Mouse (Mus musculus): ENCODE measurements around the gene Slc45a2. TPM values are rescaled to one million over a fixed set of nuclear protein-coding genes. Genes with fewer than 3 reads are reported as not detected.

Slc45a2 gene
- polyA plus RNA-seq, 1 experiment from 2014 or later: not detected

GRCm38 (mm10) chr15:11030188-11030587 lies 29.7 kb downstream of the Slc45a2 start:
- no peak overlapping the region for H3K9ac ChIP-seq (ENCODE audit: low read depth, low read length)
- no peak overlapping the region for H3K4me3 ChIP-seq (ENCODE audit: low read length)
- no peaks in the 10 kb centered on the region for H3K36me3 ChIP-seq (ENCODE audit: control insufficient read depth, insufficient read depth, low read length)
- H3K27me3 ChIP-seq (replicated peaks; ENCODE audit: control insufficient read depth, insufficient read depth, low read length): peaks cover 9% of the 10 kb centered on the region
- H3K27ac ChIP-seq (ENCODE audit: low read length): no peak overlapping the region
- no peak overlapping the region for H3K4me2 ChIP-seq (ENCODE audit: low read depth, low read length)
- 76% methylated on average over 3 of the region's 3 CpGs for WGBS
- H3K4me1 ChIP-seq (ENCODE audit: control insufficient read depth, insufficient read depth, low read length): peaks cover 5% of the 10 kb centered on the region; the same call in 1 of the 2 replicates
- no peaks in the 10 kb centered on the region for H3K9me3 ChIP-seq (ENCODE audit: control insufficient read depth, low read length)
- ATAC-seq: no peak

GRCm38 (mm10) chr15:11035947-11036474 lies 35.5 kb downstream of the Slc45a2 start:
- Histone ChIP-seq H3K27ac (ENCODE audit: low read length) (no peak overlapping the region), H3K4me2 (ENCODE audit: low read depth, low read length) (peak overlapping the region; percentile 78), H3K27me3 (replicated peaks; ENCODE audit: control insufficient read depth, insufficient read depth, low read length) (peaks cover 40% of the 10 kb centered on the region)

GRCm38 (mm10) chr15:11036535-11037375 lies 36.2 kb downstream of the Slc45a2 start:
- Histone ChIP-seq H3K27ac (ENCODE audit: low read length) (no peak overlapping the region), H3K4me3 (ENCODE audit: low read length) (peak overlapping the region; percentile 47), H3K4me1 (ENCODE audit: control insufficient read depth, insufficient read depth, low read length) (peaks cover 20% of the 10 kb centered on the region), H3K9ac (ENCODE audit: low read depth, low read length) (no peak overlapping the region), H3K36me3 (ENCODE audit: control insufficient read depth, insufficient read depth, low read length) (no peaks in the 10 kb centered on the region), H3K4me2 (ENCODE audit: low read depth, low read length) (peak overlapping the region; percentile 78), H3K9me3 (ENCODE audit: control insufficient read depth, low read length) (no peaks in the 10 kb centered on the region), H3K27me3 (replicated peaks; ENCODE audit: control insufficient read depth, insufficient read depth, low read length) (peaks cover 40% of the 10 kb centered on the region)
- WGBS: 2% methylated on average over 49 of the region's 49 CpGs
- 0 out of 2 replicates have a peak, but pooled peaks have one; percentile 18 for ATAC-seq

More at GRCm38 (mm10) chr15:11035947-11036474, 35.5 kb downstream of the Slc45a2 start:
- ATAC-seq: no peak
- peaks cover 20% of the 10 kb centered on the region for H3K4me1 ChIP-seq (ENCODE audit: control insufficient read depth, insufficient read depth, low read length)
- H3K4me3 ChIP-seq (ENCODE audit: low read length): peak overlapping the region; percentile 47
- H3K36me3 ChIP-seq (ENCODE audit: control insufficient read depth, insufficient read depth, low read length): no peaks in the 10 kb centered on the region
- H3K9me3 ChIP-seq (ENCODE audit: control insufficient read depth, low read length): no peaks in the 10 kb centered on the region
- no peak overlapping the region for H3K9ac ChIP-seq (ENCODE audit: low read depth, low read length)
- 3% methylated on average over 34 of the region's 34 CpGs for WGBS

- ATAC-seq: peak; percentile 18; the same call in 1 of the 2 replicates
- no peaks in the 10 kb centered on the region for H3K36me3 ChIP-seq (ENCODE audit: control insufficient read depth, insufficient read depth, low read length)
- peaks cover 40% of the 10 kb centered on the region for H3K27me3 ChIP-seq (replicated peaks; ENCODE audit: control insufficient read depth, insufficient read depth, low read length)
- 8% methylated on average over 8 of the region's 8 CpGs for WGBS
- no peak overlapping the region for H3K27ac ChIP-seq (ENCODE audit: low read length)
- H3K4me3 ChIP-seq (ENCODE audit: low read length): peak overlapping the region; percentile 47
- H3K4me2 ChIP-seq (ENCODE audit: low read depth, low read length): peak overlapping the region; percentile 78
- no peaks in the 10 kb centered on the region for H3K9me3 ChIP-seq (ENCODE audit: control insufficient read depth, low read length)
- peaks cover 20% of the 10 kb centered on the region for H3K4me1 ChIP-seq (ENCODE audit: control insufficient read depth, insufficient read depth, low read length)
- no peak overlapping the region for H3K9ac ChIP-seq (ENCODE audit: low read depth, low read length)
Measured at GRCm38 (mm10) chr15:11037376-11037695, 36.8 kb downstream of the Slc45a2 start.

GRCm38 (mm10) chr15:11037711-11038110 lies 37.2 kb downstream of the Slc45a2 start, which contains the start of gene Rxfp3:
Gene Rxfp3 (minus strand): TSS chr15:11037991.
- Histone ChIP-seq H3K27me3 (replicated peaks; ENCODE audit: control insufficient read depth, insufficient read depth, low read length) (peaks cover 40% of the 10 kb centered on the region), H3K4me2 (ENCODE audit: low read depth, low read length) (peak within 1 kb of the TSS; percentile 78), H3K9me3 (ENCODE audit: control insufficient read depth, low read length) (no peaks in the 10 kb centered on the region), H3K27ac (ENCODE audit: low read length) (no peak within 1 kb of the TSS), H3K4me1 (ENCODE audit: control insufficient read depth, insufficient read depth, low read length) (peaks cover 20% of the 10 kb centered on the region), H3K36me3 (ENCODE audit: control insufficient read depth, insufficient read depth, low read length) (no peaks in the 10 kb centered on the region), H3K4me3 (ENCODE audit: low read length) (peak within 1 kb of the TSS; percentile 47), H3K9ac (ENCODE audit: low read depth, low read length) (no peak within 1 kb of the TSS)
- 2% methylated on average over 16 of the region's 16 CpGs for WGBS
- ATAC-seq: no peak

GRCm38 (mm10) chr15:11038476-11038875 lies 38.0 kb downstream of the Slc45a2 start:
- no peak for ATAC-seq
- Histone ChIP-seq H3K9ac (ENCODE audit: low read depth, low read length) (no peak overlapping the region), H3K27ac (ENCODE audit: low read length) (no peak overlapping the region), H3K4me3 (ENCODE audit: low read length) (no peak overlapping the region), H3K4me2 (ENCODE audit: low read depth, low read length) (no peak overlapping the region), H3K27me3 (replicated peaks; ENCODE audit: control insufficient read depth, insufficient read depth, low read length) (peaks cover 37% of the 10 kb centered on the region), H3K36me3 (ENCODE audit: control insufficient read depth, insufficient read depth, low read length) (no peaks in the 10 kb centered on the region), H3K9me3 (ENCODE audit: control insufficient read depth, low read length) (no peaks in the 10 kb centered on the region), H3K4me1 (ENCODE audit: control insufficient read depth, insufficient read depth, low read length) (peaks cover 20% of the 10 kb centered on the region)
- 3% methylated on average over 12 of the region's 12 CpGs for WGBS

- no peak overlapping the region for H3K4me2 ChIP-seq (ENCODE audit: low read depth, low read length)
- H3K36me3 ChIP-seq (ENCODE audit: control insufficient read depth, insufficient read depth, low read length): no peaks in the 10 kb centered on the region
- H3K9ac ChIP-seq (ENCODE audit: low read depth, low read length): no peak overlapping the region
- WGBS: 38% methylated on average over 5 of the region's 5 CpGs
- peaks cover 20% of the 10 kb centered on the region for H3K4me1 ChIP-seq (ENCODE audit: control insufficient read depth, insufficient read depth, low read length)
- no peak overlapping the region for H3K27ac ChIP-seq (ENCODE audit: low read length)
- peak; percentile 58 for ATAC-seq
- H3K9me3 ChIP-seq (ENCODE audit: control insufficient read depth, low read length): no peaks in the 10 kb centered on the region
- peaks cover 32% of the 10 kb centered on the region for H3K27me3 ChIP-seq (replicated peaks; ENCODE audit: control insufficient read depth, insufficient read depth, low read length)
- H3K4me3 ChIP-seq (ENCODE audit: low read length): no peak overlapping the region
Measured at GRCm38 (mm10) chr15:11040067-11040466, 39.5 kb downstream of the Slc45a2 start.

GRCm38 (mm10) chr15:11041229-11041628 lies 40.7 kb downstream of the Slc45a2 start:
- ATAC-seq: no peak
- H3K4me2 ChIP-seq (ENCODE audit: low read depth, low read length): no peak overlapping the region

GRCm38 (mm10) chr15:11042828-11043227 lies 42.3 kb downstream of the Slc45a2 start:
- no peak overlapping the region for H3K4me2 ChIP-seq (ENCODE audit: low read depth, low read length)
- no peak overlapping the region for H3K27ac ChIP-seq (ENCODE audit: low read length)
- H3K27me3 ChIP-seq (replicated peaks; ENCODE audit: control insufficient read depth, insufficient read depth, low read length): peaks cover 4% of the 10 kb centered on the region; the same call in 1 of the 2 replicates
- no peaks in the 10 kb centered on the region for H3K36me3 ChIP-seq (ENCODE audit: control insufficient read depth, insufficient read depth, low read length)
- no peak for ATAC-seq
- H3K9me3 ChIP-seq (ENCODE audit: control insufficient read depth, low read length): no peaks in the 10 kb centered on the region
- H3K4me3 ChIP-seq (ENCODE audit: low read length): no peak overlapping the region
- no peaks in the 10 kb centered on the region for H3K4me1 ChIP-seq (ENCODE audit: control insufficient read depth, insufficient read depth, low read length)
- no peak overlapping the region for H3K9ac ChIP-seq (ENCODE audit: low read depth, low read length)
- 74% methylated on average over 5 of the region's 5 CpGs for WGBS

More at GRCm38 (mm10) chr15:11041229-11041628, 40.7 kb downstream of the Slc45a2 start:
- H3K9ac ChIP-seq (ENCODE audit: low read depth, low read length): no peak overlapping the region
- peaks cover 20% of the 10 kb centered on the region for H3K27me3 ChIP-seq (replicated peaks; ENCODE audit: control insufficient read depth, insufficient read depth, low read length)
- no peak overlapping the region for H3K4me3 ChIP-seq (ENCODE audit: low read length)
- peaks cover 14% of the 10 kb centered on the region for H3K4me1 ChIP-seq (ENCODE audit: control insufficient read depth, insufficient read depth, low read length)
- H3K27ac ChIP-seq (ENCODE audit: low read length): no peak overlapping the region
- H3K36me3 ChIP-seq (ENCODE audit: control insufficient read depth, insufficient read depth, low read length): no peaks in the 10 kb centered on the region
- 85% methylated on average over 2 of the region's 2 CpGs for WGBS
- H3K9me3 ChIP-seq (ENCODE audit: control insufficient read depth, low read length): no peaks in the 10 kb centered on the region
